Mouse (Mus musculus): ENCODE measurements at regions not wholly inside any gene's neighbourhood (a gene's known extent, or its start where the extent isn't known, plus 50 kb on each side); places are given as distances from the start of the nearest gene placed in this dataset.

DNA sequence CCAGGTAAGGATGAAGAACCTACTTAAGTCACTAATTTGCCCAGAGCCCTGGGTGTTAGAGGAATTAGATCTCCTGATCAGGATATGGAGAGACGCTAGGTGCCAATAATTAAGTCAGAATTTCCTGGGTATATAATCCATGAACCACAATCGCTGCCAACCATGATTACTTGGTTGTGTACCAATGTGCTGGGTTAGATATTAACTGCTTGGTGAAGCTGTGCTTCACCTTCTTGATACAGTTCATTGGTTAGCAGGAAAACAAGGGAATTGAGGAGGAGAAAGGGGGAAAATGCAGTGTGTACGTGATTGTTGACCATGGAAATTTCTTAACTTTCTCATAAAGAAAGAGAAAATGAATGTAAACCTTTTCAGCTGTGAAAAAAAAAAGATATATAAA lies 961.7 kb upstream of the Slc39a10 start:
- H3K9me3 ChIP-seq (replicated peaks; ENCODE audit: control insufficient read depth, low read length), result no peaks in the 10 kb centered on the region
- no peak for DNase-seq (ENCODE audit: low spot score)
- H3K36me3 ChIP-seq (replicated peaks; ENCODE audit: control insufficient read depth, insufficient read depth, low read length), result no peaks in the 10 kb centered on the region
- no peak overlapping the region for H3K9ac ChIP-seq (replicated peaks; ENCODE audit: low read depth, low read length)
- no peak for ATAC-seq (ENCODE audit: insufficient read depth, low read depth)
- H3K27ac ChIP-seq (ENCODE audit: low read depth), result no peak overlapping the region
- H3K4me1 ChIP-seq (ENCODE audit: control insufficient read depth, insufficient read depth), result no peaks in the 10 kb centered on the region
- H3K27me3 ChIP-seq (ENCODE audit: control insufficient read depth, insufficient read depth, low read length), result no peaks in the 10 kb centered on the region
- H3K4me2 ChIP-seq (ENCODE audit: low read depth, low read length), result no peak overlapping the region
- TF ChIP-seq EP300 (IDR thresholded peaks at IDR 0.05; ENCODE audit: low read depth), result no peak
- no peak for TF ChIP-seq CTCF (IDR thresholded peaks at IDR 0.05; ENCODE audit: low read depth)
- WGBS, result 75% methylated on average over 3 of the region's 3 CpGs
- H3K4me3 ChIP-seq (ENCODE audit: low read depth, low read length), result no peak overlapping the region

DNA sequence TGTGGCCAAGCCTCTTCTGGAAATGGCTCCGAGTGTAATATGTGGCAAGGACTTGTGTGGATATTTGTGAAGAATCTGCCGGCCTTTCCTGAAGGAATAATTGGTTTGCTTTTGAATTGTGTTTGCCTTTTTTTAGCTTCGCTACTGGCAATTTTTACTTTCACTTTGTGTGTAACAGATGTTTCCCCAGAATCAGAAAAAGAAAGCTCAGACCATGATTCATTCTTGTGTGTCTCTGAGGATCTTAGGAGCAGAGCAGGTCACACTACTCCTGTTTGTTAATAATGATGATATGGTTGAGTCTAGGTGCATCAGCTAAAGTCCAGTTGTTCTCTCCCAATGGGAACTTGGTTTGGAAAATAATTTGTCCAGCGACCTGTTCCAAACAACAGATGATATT lies 961.3 kb upstream of the Slc39a10 start:
- H3K4me2 ChIP-seq (ENCODE audit: low read depth, low read length), result 0 out of 2 replicates have a peak overlapping the region, but pooled peaks have one; percentile 18
- 71% methylated on average over 4 of the region's 4 CpGs for WGBS
- TF ChIP-seq EP300 (IDR thresholded peaks at IDR 0.05; ENCODE audit: low read depth) (no peak), CTCF (IDR thresholded peaks at IDR 0.05; ENCODE audit: low read depth) (no peak)
- ATAC-seq (ENCODE audit: insufficient read depth, low read depth) (no peak), DNase-seq (ENCODE audit: low spot score) (no peak)
- no peak overlapping the region for H3K4me3 ChIP-seq (ENCODE audit: low read depth, low read length)
- no peak overlapping the region for H3K9ac ChIP-seq (replicated peaks; ENCODE audit: low read depth, low read length)
- no peaks in the 10 kb centered on the region for H3K36me3 ChIP-seq (replicated peaks; ENCODE audit: control insufficient read depth, insufficient read depth, low read length)
- H3K27me3 ChIP-seq (ENCODE audit: control insufficient read depth, insufficient read depth, low read length), result no peaks in the 10 kb centered on the region
- no peaks in the 10 kb centered on the region for H3K4me1 ChIP-seq (ENCODE audit: control insufficient read depth, insufficient read depth)
- H3K9me3 ChIP-seq (replicated peaks; ENCODE audit: control insufficient read depth, low read length), result no peaks in the 10 kb centered on the region
- no peak overlapping the region for H3K27ac ChIP-seq (ENCODE audit: low read depth)

DNA sequence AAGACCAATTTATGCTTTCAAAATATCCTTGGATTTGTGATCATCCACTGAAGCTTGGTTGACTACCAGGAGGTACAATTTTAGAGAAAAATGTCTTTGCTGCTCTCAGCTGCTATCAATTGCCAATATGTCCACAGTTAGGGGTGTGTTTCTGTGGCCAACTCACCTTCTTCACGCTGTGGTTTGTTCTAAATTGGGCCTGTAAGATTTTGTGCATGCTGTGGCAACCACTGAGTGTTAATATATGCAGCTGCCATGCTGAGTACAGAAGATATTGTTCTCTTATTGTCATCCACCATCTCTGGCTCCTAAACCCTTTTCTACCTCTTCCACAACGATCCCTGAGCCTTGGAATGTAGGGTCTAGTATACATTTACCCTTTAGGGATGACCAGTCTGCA lies 948.2 kb upstream of the Slc39a10 start:
- H3K4me1 ChIP-seq (ENCODE audit: control insufficient read depth, insufficient read depth), result no peaks in the 10 kb centered on the region
- TF ChIP-seq CTCF (IDR thresholded peaks at IDR 0.05; ENCODE audit: low read depth) (no peak), EP300 (IDR thresholded peaks at IDR 0.05; ENCODE audit: low read depth) (no peak)
- H3K4me2 ChIP-seq (ENCODE audit: low read depth, low read length), result no peak overlapping the region
- H3K27me3 ChIP-seq (ENCODE audit: control insufficient read depth, insufficient read depth, low read length), result no peaks in the 10 kb centered on the region
- H3K9me3 ChIP-seq (replicated peaks; ENCODE audit: control insufficient read depth, low read length), result no peaks in the 10 kb centered on the region
- H3K36me3 ChIP-seq (replicated peaks; ENCODE audit: control insufficient read depth, insufficient read depth, low read length), result no peaks in the 10 kb centered on the region
- DNase-seq (ENCODE audit: low spot score) (no peak), ATAC-seq (ENCODE audit: insufficient read depth, low read depth) (no peak)
- H3K9ac ChIP-seq (replicated peaks; ENCODE audit: low read depth, low read length), result no peak overlapping the region
- no peak overlapping the region for H3K4me3 ChIP-seq (ENCODE audit: low read depth, low read length)
- no peak overlapping the region for H3K27ac ChIP-seq (ENCODE audit: low read depth)
- WGBS, result 48% methylated on average over 2 of the region's 2 CpGs

DNA sequence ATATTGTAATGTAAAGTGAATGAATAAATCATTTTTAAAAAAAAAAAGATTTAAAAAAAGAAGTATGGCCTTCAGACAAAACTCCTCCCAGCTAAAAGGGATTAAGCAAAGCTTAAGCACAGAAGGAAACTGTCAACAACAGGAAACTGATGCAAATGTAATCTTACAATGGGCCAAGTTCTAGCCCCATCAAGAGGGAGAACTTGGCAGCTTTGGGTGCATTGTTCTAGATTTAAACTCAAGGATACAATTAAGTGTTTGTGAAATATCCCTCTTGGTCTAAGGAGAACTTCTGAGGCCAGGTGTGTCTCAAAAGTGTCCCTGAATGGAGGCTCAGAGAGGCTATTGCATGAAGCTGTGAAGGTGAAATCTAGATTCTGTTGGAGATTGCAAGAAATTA lies 941.4 kb upstream of the Slc39a10 start:
- no peaks in the 10 kb centered on the region for H3K27me3 ChIP-seq (ENCODE audit: control insufficient read depth, insufficient read depth, low read length)
- no peaks in the 10 kb centered on the region for H3K4me1 ChIP-seq (ENCODE audit: control insufficient read depth, insufficient read depth)
- H3K9ac ChIP-seq (replicated peaks; ENCODE audit: low read depth, low read length), result no peak overlapping the region
- no peak overlapping the region for H3K27ac ChIP-seq (ENCODE audit: low read depth)
- no peak overlapping the region for H3K4me3 ChIP-seq (ENCODE audit: low read depth, low read length)
- DNase-seq (ENCODE audit: low spot score) (no peak), ATAC-seq (ENCODE audit: insufficient read depth, low read depth) (no peak)
- no peaks in the 10 kb centered on the region for H3K9me3 ChIP-seq (replicated peaks; ENCODE audit: control insufficient read depth, low read length)
- H3K36me3 ChIP-seq (replicated peaks; ENCODE audit: control insufficient read depth, insufficient read depth, low read length), result no peaks in the 10 kb centered on the region
- TF ChIP-seq CTCF (IDR thresholded peaks at IDR 0.05; ENCODE audit: low read depth) (no peak), EP300 (IDR thresholded peaks at IDR 0.05; ENCODE audit: low read depth) (no peak)
- H3K4me2 ChIP-seq (ENCODE audit: low read depth, low read length), result no peak overlapping the region

DNA sequence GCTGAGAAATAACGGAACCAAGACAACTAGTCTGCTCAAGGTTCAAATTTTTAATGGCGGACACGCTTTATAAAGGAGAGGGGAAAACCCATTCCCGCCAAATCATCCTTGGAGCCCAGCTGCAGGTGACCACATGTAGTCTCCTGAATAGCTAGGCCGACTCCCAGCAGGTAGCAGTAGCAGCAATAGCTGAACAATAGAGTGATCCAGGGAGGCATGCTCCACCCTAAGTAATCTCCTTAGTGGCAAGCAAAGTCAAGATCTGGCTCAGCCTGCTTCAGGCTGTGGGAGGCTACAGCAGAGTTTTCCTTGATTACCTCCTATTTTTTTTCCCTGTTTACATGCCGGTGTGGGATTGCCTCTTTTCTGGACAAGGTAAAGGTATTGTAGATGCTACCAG lies 934.6 kb upstream of the Slc39a10 start:
- Histone ChIP-seq H3K4me3 (ENCODE audit: low read depth, low read length) (no peak overlapping the region), H3K9me3 (replicated peaks; ENCODE audit: control insufficient read depth, low read length) (no peaks in the 10 kb centered on the region), H3K9ac (replicated peaks; ENCODE audit: low read depth, low read length) (no peak overlapping the region), H3K36me3 (replicated peaks; ENCODE audit: control insufficient read depth, insufficient read depth, low read length) (no peaks in the 10 kb centered on the region), H3K4me1 (ENCODE audit: control insufficient read depth, insufficient read depth) (no peaks in the 10 kb centered on the region), H3K27me3 (ENCODE audit: control insufficient read depth, insufficient read depth, low read length) (no peaks in the 10 kb centered on the region), H3K4me2 (ENCODE audit: low read depth, low read length) (no peak overlapping the region), H3K27ac (ENCODE audit: low read depth) (no peak overlapping the region)
- WGBS, result 88% methylated on average over 6 of the region's 6 CpGs
- TF ChIP-seq EP300 (IDR thresholded peaks at IDR 0.05; ENCODE audit: low read depth) (no peak), CTCF (IDR thresholded peaks at IDR 0.05; ENCODE audit: low read depth) (no peak)
- ATAC-seq (ENCODE audit: insufficient read depth, low read depth) (no peak), DNase-seq (ENCODE audit: low spot score) (no peak)

DNA sequence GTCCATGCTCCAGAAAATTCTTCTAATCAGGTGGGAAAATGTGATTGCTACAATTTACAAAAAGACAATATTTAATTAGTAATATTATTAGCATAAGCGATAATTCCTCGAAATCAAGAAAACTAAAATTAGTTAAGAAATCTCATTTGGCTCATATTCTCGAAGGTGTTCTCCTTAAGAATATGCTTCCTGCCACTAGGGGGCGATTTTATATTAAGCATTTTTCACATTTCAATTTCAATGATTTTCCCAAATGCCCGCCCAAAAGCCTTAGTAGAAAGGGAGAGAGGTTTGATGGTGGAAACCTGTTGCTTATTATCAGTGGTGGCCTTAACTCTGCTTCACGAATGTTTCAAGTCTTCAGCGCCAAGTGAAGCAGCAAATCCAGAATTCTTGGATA lies 916.9 kb upstream of the Slc39a10 start:
- H3K36me3 ChIP-seq (replicated peaks; ENCODE audit: control insufficient read depth, insufficient read depth, low read length), result no peaks in the 10 kb centered on the region
- no peaks in the 10 kb centered on the region for H3K4me1 ChIP-seq (ENCODE audit: control insufficient read depth, insufficient read depth)
- H3K4me3 ChIP-seq (ENCODE audit: low read depth, low read length), result no peak overlapping the region
- TF ChIP-seq EP300 (IDR thresholded peaks at IDR 0.05; ENCODE audit: low read depth), result no peak
- TF ChIP-seq CTCF (IDR thresholded peaks at IDR 0.05; ENCODE audit: low read depth), result peak; percentile 49
- H3K4me2 ChIP-seq (ENCODE audit: low read depth, low read length), result no peak overlapping the region
- DNase-seq (ENCODE audit: low spot score) (peak; percentile 10), ATAC-seq (ENCODE audit: insufficient read depth, low read depth) (no peak)
- WGBS, result 25% methylated on average over 7 of the region's 7 CpGs
- H3K27ac ChIP-seq (ENCODE audit: low read depth), result no peak overlapping the region
- H3K9me3 ChIP-seq (replicated peaks; ENCODE audit: control insufficient read depth, low read length), result no peaks in the 10 kb centered on the region
- H3K27me3 ChIP-seq (ENCODE audit: control insufficient read depth, insufficient read depth, low read length), result no peaks in the 10 kb centered on the region
- no peak overlapping the region for H3K9ac ChIP-seq (replicated peaks; ENCODE audit: low read depth, low read length)

Measured in heart, postnatal 0 days (tissue).